Mouse (Mus musculus): ENCODE measurements around the gene Dusp14.

DNA sequence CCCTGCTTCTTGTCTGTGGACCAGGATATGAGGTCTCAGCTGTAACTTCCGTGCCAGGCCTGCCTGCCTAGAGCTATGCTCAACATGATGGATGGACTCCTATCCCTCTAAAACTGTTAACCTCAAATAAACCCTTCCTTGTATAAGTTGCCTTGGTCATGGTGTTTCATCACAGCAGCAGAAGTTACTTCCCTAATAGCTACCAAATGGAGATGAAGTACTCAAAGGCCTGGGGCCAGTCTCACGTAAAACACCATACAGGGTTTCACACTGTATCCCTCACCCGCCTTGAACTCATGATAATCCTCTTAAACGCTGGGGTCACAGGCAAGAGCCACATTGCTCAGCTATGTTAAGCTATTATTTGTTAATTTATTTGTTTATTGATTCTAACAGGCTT, 48.4 kb upstream of the Dusp14 start:
- TF ChIP-seq CTCF (IDR thresholded peaks at IDR 0.05; ENCODE audit: low read depth) (no peak), EP300 (IDR thresholded peaks at IDR 0.05; ENCODE audit: low read depth) (no peak)
